Mouse (Mus musculus): ENCODE measurements around the gene Slc2a4. TPM values are rescaled to one million over a fixed set of nuclear protein-coding genes. Genes with fewer than 3 reads are reported as not detected.
"Not testable (repeated sequence)": the region's sequence is repeated elsewhere in the genome, so short reads cannot be mapped to it uniquely, and the experiment has no call there.

The Slc2a4 gene
- polyA plus RNA-seq, 1 experiment from 2014 or later = 17.2 TPM

- Histone ChIP-seq H3K36me3 (ENCODE audit: control insufficient read depth, insufficient read depth, low read length) (peaks cover 38% of the 10 kb centered on the region), H3K27me3 (ENCODE audit: control insufficient read depth, insufficient read depth, low read depth, low read length) (no peaks in the 10 kb centered on the region), H3K9me3 (ENCODE audit: control insufficient read depth, low read length) (no peaks in the 10 kb centered on the region), H3K4me3 (ENCODE audit: low read length) (peak overlapping the region; percentile 92), H3K4me2 (ENCODE audit: low read depth, low read length) (peak overlapping the region; percentile 89), H3K27ac (ENCODE audit: low read length) (peak overlapping the region; percentile 96), H3K4me1 (replicated peaks; ENCODE audit: control insufficient read depth, insufficient read depth, low read length) (peaks cover 32% of the 10 kb centered on the region), H3K9ac (ENCODE audit: low read length) (peak overlapping the region; percentile 99)
- WGBS = 76% methylated on average over 9 of the region's 9 CpGs
- ATAC-seq (ENCODE audit: low read depth) = no peak
These were observed 28.9 kb downstream of the Slc2a4 start for GRCm38 (mm10) chr11:69919053-69919452.

GRCm38 (mm10) chr11:69918118-69918517 lies 29.9 kb downstream of the Slc2a4 start:
- no peak for ATAC-seq (ENCODE audit: low read depth)
- Histone ChIP-seq H3K4me2 (ENCODE audit: low read depth, low read length) (no peak overlapping the region), H3K4me1 (replicated peaks; ENCODE audit: control insufficient read depth, insufficient read depth, low read length) (peaks cover 37% of the 10 kb centered on the region), H3K4me3 (ENCODE audit: low read length) (no peak overlapping the region), H3K36me3 (ENCODE audit: control insufficient read depth, insufficient read depth, low read length) (peaks cover 38% of the 10 kb centered on the region), H3K27ac (ENCODE audit: low read length) (no peak overlapping the region), H3K9ac (ENCODE audit: low read length) (no peak overlapping the region), H3K9me3 (ENCODE audit: control insufficient read depth, low read length) (no peaks in the 10 kb centered on the region), H3K27me3 (ENCODE audit: control insufficient read depth, insufficient read depth, low read depth, low read length) (no peaks in the 10 kb centered on the region)
- 79% methylated on average over 5 of the region's 5 CpGs for WGBS

- H3K36me3 ChIP-seq (ENCODE audit: control insufficient read depth, insufficient read depth, low read length) = peaks cover 40% of the 10 kb centered on the region
- ATAC-seq (ENCODE audit: low read depth) = no peak
- H3K4me3 ChIP-seq (ENCODE audit: low read length) = no peak overlapping the region
- WGBS = 79% methylated on average over 8 of the region's 8 CpGs
- no peak overlapping the region for H3K4me2 ChIP-seq (ENCODE audit: low read depth, low read length)
- no peaks in the 10 kb centered on the region for H3K9me3 ChIP-seq (ENCODE audit: control insufficient read depth, low read length)
- peaks cover 35% of the 10 kb centered on the region for H3K4me1 ChIP-seq (replicated peaks; ENCODE audit: control insufficient read depth, insufficient read depth, low read length)
- H3K27me3 ChIP-seq (ENCODE audit: control insufficient read depth, insufficient read depth, low read depth, low read length) = no peaks in the 10 kb centered on the region
- H3K27ac ChIP-seq (ENCODE audit: low read length) = no peak overlapping the region
- no peak overlapping the region for H3K9ac ChIP-seq (ENCODE audit: low read length)
These were observed 30.5 kb downstream of the Slc2a4 start for GRCm38 (mm10) chr11:69917379-69917948.

DNA sequence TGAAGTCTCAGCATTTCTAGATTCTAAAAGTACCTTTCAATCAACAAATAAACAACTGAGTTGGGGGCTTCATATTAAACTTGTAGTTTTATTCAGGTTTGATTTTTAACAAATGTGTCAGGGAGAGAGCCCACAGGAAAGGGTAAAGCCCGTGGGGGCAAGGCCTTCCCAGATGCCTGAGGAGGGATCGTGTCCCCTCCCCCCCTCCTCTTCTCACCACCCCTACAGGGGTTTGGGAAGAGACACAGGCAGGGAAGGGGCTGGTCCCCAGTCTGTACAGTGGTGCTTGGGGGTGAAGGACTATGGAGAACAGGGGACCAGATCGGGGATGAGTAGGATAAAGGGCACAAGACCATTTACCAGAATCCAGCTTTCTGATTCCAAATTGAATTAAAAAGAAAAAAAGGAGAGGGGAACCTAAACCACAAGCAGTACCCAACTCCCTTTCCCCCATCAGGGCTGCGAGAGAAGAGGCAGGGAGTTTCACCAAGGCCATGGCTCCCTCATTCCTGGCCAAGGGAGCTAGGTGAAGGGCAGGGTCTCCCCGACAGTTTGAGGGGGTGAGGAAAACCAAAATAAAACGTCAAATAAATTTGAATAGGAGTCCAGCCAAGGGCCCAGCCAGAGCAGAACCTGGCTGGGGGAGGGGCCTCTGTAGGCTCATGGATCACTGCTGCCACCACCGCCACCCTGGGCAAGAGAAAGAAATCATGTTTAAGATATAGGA lies 31.2 kb downstream of the Slc2a4 start:
- H3K36me3 ChIP-seq (ENCODE audit: control insufficient read depth, insufficient read depth, low read length) = peaks cover 47% of the 10 kb centered on the region
- peaks cover 32% of the 10 kb centered on the region for H3K4me1 ChIP-seq (replicated peaks; ENCODE audit: control insufficient read depth, insufficient read depth, low read length)
- H3K4me3 ChIP-seq (ENCODE audit: low read length); ATAC-seq (ENCODE audit: low read depth); H3K27me3 ChIP-seq (ENCODE audit: control insufficient read depth, insufficient read depth, low read depth, low read length); H3K9ac ChIP-seq (ENCODE audit: low read length); H3K9me3 ChIP-seq (ENCODE audit: control insufficient read depth, low read length); H3K4me2 ChIP-seq (ENCODE audit: low read depth, low read length); H3K27ac ChIP-seq (ENCODE audit: low read length): not testable (repeated sequence)
- 53% methylated on average over 7 of the region's 7 CpGs for WGBS

DNA sequence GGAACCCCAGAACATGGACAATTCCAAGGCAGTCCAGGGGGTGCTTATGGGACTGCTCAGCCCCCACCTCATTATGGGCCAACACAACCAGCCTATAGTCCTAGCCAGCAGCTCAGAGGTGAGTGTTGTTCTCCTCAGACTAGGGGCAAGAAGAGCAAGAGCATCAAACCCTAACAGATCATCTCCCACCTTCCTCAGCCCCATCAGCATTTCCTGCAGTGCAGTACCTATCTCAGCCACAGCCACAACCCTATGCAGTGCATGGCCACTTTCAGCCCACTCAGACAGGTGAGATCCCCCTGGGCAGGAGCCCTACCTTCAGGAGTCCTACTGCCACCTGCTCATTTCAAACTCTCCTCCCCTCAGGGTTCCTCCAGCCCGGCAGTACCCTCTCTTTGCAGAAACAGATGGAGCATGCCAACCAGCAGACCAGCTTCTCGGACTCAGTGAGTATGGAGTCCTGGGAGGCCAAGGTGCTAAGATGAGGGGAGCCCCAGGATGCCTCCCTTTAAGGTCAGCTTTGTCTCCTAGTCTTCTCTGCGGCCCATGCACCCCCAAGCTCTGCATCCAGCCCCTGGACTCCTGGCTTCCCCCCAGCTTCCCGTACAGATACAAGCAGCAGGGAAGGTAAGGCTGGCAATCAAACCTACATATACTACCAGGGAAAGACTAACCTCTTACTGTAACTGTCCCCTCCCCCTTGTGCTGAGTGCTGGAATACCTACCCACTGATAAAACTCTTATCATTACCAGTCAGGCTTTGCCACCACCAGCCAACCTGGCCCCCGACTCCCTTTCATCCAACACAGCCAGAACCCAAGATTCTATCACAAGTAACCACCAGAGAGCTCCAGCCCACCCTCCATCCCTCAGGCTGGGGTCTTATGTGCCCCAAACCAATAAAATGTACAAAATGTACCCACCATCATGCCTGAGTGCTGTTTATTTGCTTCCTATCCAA lies 32.0 kb downstream of the Slc2a4 start:
- Histone ChIP-seq H3K4me3 (ENCODE audit: low read length) (no peak overlapping the region), H3K4me1 (replicated peaks; ENCODE audit: control insufficient read depth, insufficient read depth, low read length) (peaks cover 32% of the 10 kb centered on the region), H3K9me3 (ENCODE audit: control insufficient read depth, low read length) (no peaks in the 10 kb centered on the region), H3K36me3 (ENCODE audit: control insufficient read depth, insufficient read depth, low read length) (peaks cover 55% of the 10 kb centered on the region), H3K9ac (ENCODE audit: low read length) (no peak overlapping the region), H3K4me2 (ENCODE audit: low read depth, low read length) (no peak overlapping the region), H3K27me3 (ENCODE audit: control insufficient read depth, insufficient read depth, low read depth, low read length) (no peaks in the 10 kb centered on the region), H3K27ac (ENCODE audit: low read length) (no peak overlapping the region)
- WGBS = 53% methylated on average over 5 of the region's 5 CpGs
- no peak for ATAC-seq (ENCODE audit: low read depth)

- peak overlapping the region; percentile 93 for H3K4me2 ChIP-seq (ENCODE audit: low read depth, low read length)
- no peaks in the 10 kb centered on the region for H3K9me3 ChIP-seq (ENCODE audit: control insufficient read depth, low read length)
- peak overlapping the region; percentile 98 for H3K4me3 ChIP-seq (ENCODE audit: low read length)
- ATAC-seq (ENCODE audit: low read depth) = no peak
- no peaks in the 10 kb centered on the region for H3K27me3 ChIP-seq (ENCODE audit: control insufficient read depth, insufficient read depth, low read depth, low read length)
- H3K36me3 ChIP-seq (ENCODE audit: control insufficient read depth, insufficient read depth, low read length) = peaks cover 64% of the 10 kb centered on the region
- peaks cover 32% of the 10 kb centered on the region for H3K4me1 ChIP-seq (replicated peaks; ENCODE audit: control insufficient read depth, insufficient read depth, low read length)
- 29% methylated on average over 9 of the region's 9 CpGs for WGBS
- H3K27ac ChIP-seq (ENCODE audit: low read length) = no peak overlapping the region
- H3K9ac ChIP-seq (ENCODE audit: low read length) = peak overlapping the region; percentile 85
These were observed 33.0 kb downstream of the Slc2a4 start for GRCm38 (mm10) chr11:69914917-69915430.

DNA sequence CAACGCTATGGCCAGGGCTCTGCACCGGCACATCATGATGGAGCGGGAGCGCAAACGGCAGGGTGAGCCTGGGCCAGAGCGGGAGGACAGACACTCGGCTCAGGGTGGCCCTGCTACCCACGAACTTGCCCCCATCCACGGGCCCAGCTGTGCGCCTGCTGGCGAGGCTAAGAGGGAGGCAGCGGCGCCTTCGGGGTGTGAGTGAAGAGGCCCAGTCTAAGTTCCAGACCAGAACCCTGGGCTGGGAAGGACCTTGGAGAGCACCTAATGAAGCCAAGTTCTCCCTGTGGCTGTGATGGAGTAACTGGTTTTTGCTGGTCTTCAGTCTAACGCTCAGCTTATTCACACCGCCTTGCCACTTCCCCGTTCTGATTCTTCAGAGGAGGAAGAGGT lies 33.6 kb downstream of the Slc2a4 start:
- WGBS = under 1% methylated on average over 17 of the region's 17 CpGs
- peaks cover 29% of the 10 kb centered on the region for H3K4me1 ChIP-seq (replicated peaks; ENCODE audit: control insufficient read depth, insufficient read depth, low read length)
- no peaks in the 10 kb centered on the region for H3K9me3 ChIP-seq (ENCODE audit: control insufficient read depth, low read length)
- peak overlapping the region; percentile 98 for H3K4me3 ChIP-seq (ENCODE audit: low read length)
- peaks cover 67% of the 10 kb centered on the region for H3K36me3 ChIP-seq (ENCODE audit: control insufficient read depth, insufficient read depth, low read length)
- H3K27ac ChIP-seq (ENCODE audit: low read length) = peak overlapping the region; percentile 82
- no peaks in the 10 kb centered on the region for H3K27me3 ChIP-seq (ENCODE audit: control insufficient read depth, insufficient read depth, low read depth, low read length)
- H3K4me2 ChIP-seq (ENCODE audit: low read depth, low read length) = peak overlapping the region; percentile 93
- peak overlapping the region; percentile 85 for H3K9ac ChIP-seq (ENCODE audit: low read length)
- ATAC-seq (ENCODE audit: low read depth) = no peak; the same call in 1 of the 2 replicates

- Histone ChIP-seq H3K27ac (ENCODE audit: low read length) (peak within 1 kb of the TSS; percentile 82), H3K27me3 (ENCODE audit: control insufficient read depth, insufficient read depth, low read depth, low read length) (no peaks in the 10 kb centered on the region), H3K4me1 (replicated peaks; ENCODE audit: control insufficient read depth, insufficient read depth, low read length) (peaks cover 23% of the 10 kb centered on the region), H3K4me2 (ENCODE audit: low read depth, low read length) (peak within 1 kb of the TSS; percentile 93), H3K9me3 (ENCODE audit: control insufficient read depth, low read length) (no peaks in the 10 kb centered on the region), H3K9ac (ENCODE audit: low read length) (peak within 1 kb of the TSS; percentile 85), H3K36me3 (ENCODE audit: control insufficient read depth, insufficient read depth, low read length) (peaks cover 68% of the 10 kb centered on the region), H3K4me3 (ENCODE audit: low read length) (peak within 1 kb of the TSS; percentile 98)
- WGBS = 2% methylated on average over 57 of the region's 61 CpGs
- ATAC-seq (ENCODE audit: low read depth) = peak; percentile 90
These were observed 34.2 kb downstream of the Slc2a4 start, which contains the start of gene Gps2 for GRCm38 (mm10) chr11:69913554-69914371. Gps2 (plus strand) TSS chr11:69913888.

Data from lung, embryonic 16.5 days (tissue).